Mouse (Mus musculus): ENCODE data around the gene Olfr270. TPM values are rescaled to one million over a fixed set of nuclear protein-coding genes. Genes with fewer than 3 reads are reported as not detected.

Olfr270 gene
- polyA plus RNA-seq, 1 experiment: not detected

- H3K36me3 ChIP-seq (ENCODE audit: control insufficient read depth, insufficient read depth, low read length, poor library complexity, severe bottlenecking): no peaks in the 10 kb centered on the region
Observed at GRCm38 (mm10) chr4:52949005-52949404, 15.3 kb upstream of the Olfr270 start.

GRCm38 (mm10) chr4:52958693-52959092 lies 5.7 kb upstream of the Olfr270 start:
- Histone ChIP-seq H3K4me3 (ENCODE audit: low read depth, low read length) (no peak overlapping the region), H3K27ac (ENCODE audit: insufficient read depth, low read length) (no peak overlapping the region), H3K9me3 (replicated peaks; ENCODE audit: control insufficient read depth, insufficient read depth, low read length, poor library complexity, severe bottlenecking) (no peaks in the 10 kb centered on the region), H3K4me1 (ENCODE audit: control insufficient read depth, insufficient read depth, low read length) (no peaks in the 10 kb centered on the region), H3K9ac (ENCODE audit: low read depth, poor library complexity, severe bottlenecking) (no peak overlapping the region), H3K36me3 (ENCODE audit: control insufficient read depth, insufficient read depth, low read length, poor library complexity, severe bottlenecking) (no peaks in the 10 kb centered on the region), H3K27me3 (ENCODE audit: control insufficient read depth, insufficient read depth, low read length, poor library complexity, severe bottlenecking) (peaks cover 1% of the 10 kb centered on the region; the same call in 1 of the 2 replicates)
- no peak for TF ChIP-seq EP300 (IDR thresholded peaks at IDR 0.05; ENCODE audit: insufficient read depth, low read depth, low read length)
- TF ChIP-seq POLR2A (IDR thresholded peaks at IDR 0.05; ENCODE audit: insufficient read depth, low read length): no peak
- TF ChIP-seq CTCF (IDR thresholded peaks at IDR 0.05; ENCODE audit: low read depth, low read length): peak; percentile 43

More at GRCm38 (mm10) chr4:52949005-52949404, 15.3 kb upstream of the Olfr270 start:
- H3K27me3 ChIP-seq (ENCODE audit: control insufficient read depth, insufficient read depth, low read length, poor library complexity, severe bottlenecking): no peaks in the 10 kb centered on the region
- no peaks in the 10 kb centered on the region for H3K9me3 ChIP-seq (replicated peaks; ENCODE audit: control insufficient read depth, insufficient read depth, low read length, poor library complexity, severe bottlenecking)
- H3K4me3 ChIP-seq (ENCODE audit: low read depth, low read length): no peak overlapping the region
- no peaks in the 10 kb centered on the region for H3K4me1 ChIP-seq (ENCODE audit: control insufficient read depth, insufficient read depth, low read length)
- H3K9ac ChIP-seq (ENCODE audit: low read depth, poor library complexity, severe bottlenecking): no peak overlapping the region
- TF ChIP-seq POLR2A (IDR thresholded peaks at IDR 0.05; ENCODE audit: insufficient read depth, low read length) (no peak), CTCF (IDR thresholded peaks at IDR 0.05; ENCODE audit: low read depth, low read length) (no peak), EP300 (IDR thresholded peaks at IDR 0.05; ENCODE audit: insufficient read depth, low read depth, low read length) (no peak)
- H3K27ac ChIP-seq (ENCODE audit: insufficient read depth, low read length): no peak overlapping the region

GRCm38 (mm10) chr4:52985216-52985615 lies 20.9 kb downstream of the Olfr270 start:
- no peak overlapping the region for H3K27ac ChIP-seq (ENCODE audit: insufficient read depth, low read length)
- H3K27me3 ChIP-seq (ENCODE audit: control insufficient read depth, insufficient read depth, low read length, poor library complexity, severe bottlenecking): no peaks in the 10 kb centered on the region
- H3K36me3 ChIP-seq (ENCODE audit: control insufficient read depth, insufficient read depth, low read length, poor library complexity, severe bottlenecking): no peaks in the 10 kb centered on the region
- H3K9ac ChIP-seq (ENCODE audit: low read depth, poor library complexity, severe bottlenecking): no peak overlapping the region
- H3K4me3 ChIP-seq (ENCODE audit: low read depth, low read length): no peak overlapping the region
- no peaks in the 10 kb centered on the region for H3K9me3 ChIP-seq (replicated peaks; ENCODE audit: control insufficient read depth, insufficient read depth, low read length, poor library complexity, severe bottlenecking)
- TF ChIP-seq CTCF (IDR thresholded peaks at IDR 0.05; ENCODE audit: low read depth, low read length) (peak; percentile 0), EP300 (IDR thresholded peaks at IDR 0.05; ENCODE audit: insufficient read depth, low read depth, low read length) (no peak), POLR2A (IDR thresholded peaks at IDR 0.05; ENCODE audit: insufficient read depth, low read length) (no peak)
- H3K4me1 ChIP-seq (ENCODE audit: control insufficient read depth, insufficient read depth, low read length): peaks cover 2% of the 10 kb centered on the region

GRCm38 (mm10) chr4:52986266-52986665 lies 21.9 kb downstream of the Olfr270 start:
- no peak overlapping the region for H3K27ac ChIP-seq (ENCODE audit: insufficient read depth, low read length)
- H3K36me3 ChIP-seq (ENCODE audit: control insufficient read depth, insufficient read depth, low read length, poor library complexity, severe bottlenecking): no peaks in the 10 kb centered on the region
- H3K27me3 ChIP-seq (ENCODE audit: control insufficient read depth, insufficient read depth, low read length, poor library complexity, severe bottlenecking): no peaks in the 10 kb centered on the region
- no peaks in the 10 kb centered on the region for H3K9me3 ChIP-seq (replicated peaks; ENCODE audit: control insufficient read depth, insufficient read depth, low read length, poor library complexity, severe bottlenecking)
- no peak overlapping the region for H3K4me3 ChIP-seq (ENCODE audit: low read depth, low read length)
- TF ChIP-seq EP300 (IDR thresholded peaks at IDR 0.05; ENCODE audit: insufficient read depth, low read depth, low read length) (no peak), CTCF (IDR thresholded peaks at IDR 0.05; ENCODE audit: low read depth, low read length) (no peak), POLR2A (IDR thresholded peaks at IDR 0.05; ENCODE audit: insufficient read depth, low read length) (no peak)
- no peak overlapping the region for H3K9ac ChIP-seq (ENCODE audit: low read depth, poor library complexity, severe bottlenecking)
- peaks cover 2% of the 10 kb centered on the region for H3K4me1 ChIP-seq (ENCODE audit: control insufficient read depth, insufficient read depth, low read length)

GRCm38 (mm10) chr4:52989248-52989647 lies 24.9 kb downstream of the Olfr270 start, which contains the start of gene Nipsnap3a:
Gene Nipsnap3a, plus strand, starts transcription at chr4:52989272.
- H3K4me3 ChIP-seq (ENCODE audit: low read depth, low read length): peak within 1 kb of the TSS; percentile 20
- TF ChIP-seq CTCF (IDR thresholded peaks at IDR 0.05; ENCODE audit: low read depth, low read length) (no peak), POLR2A (IDR thresholded peaks at IDR 0.05; ENCODE audit: insufficient read depth, low read length) (no peak), EP300 (IDR thresholded peaks at IDR 0.05; ENCODE audit: insufficient read depth, low read depth, low read length) (no peak)
- H3K9ac ChIP-seq (ENCODE audit: low read depth, poor library complexity, severe bottlenecking): no peak within 1 kb of the TSS
- no peaks in the 10 kb centered on the region for H3K27me3 ChIP-seq (ENCODE audit: control insufficient read depth, insufficient read depth, low read length, poor library complexity, severe bottlenecking)
- no peak within 1 kb of the TSS for H3K27ac ChIP-seq (ENCODE audit: insufficient read depth, low read length)
- no peaks in the 10 kb centered on the region for H3K36me3 ChIP-seq (ENCODE audit: control insufficient read depth, insufficient read depth, low read length, poor library complexity, severe bottlenecking)
- H3K4me1 ChIP-seq (ENCODE audit: control insufficient read depth, insufficient read depth, low read length): peaks cover 2% of the 10 kb centered on the region
- no peaks in the 10 kb centered on the region for H3K9me3 ChIP-seq (replicated peaks; ENCODE audit: control insufficient read depth, insufficient read depth, low read length, poor library complexity, severe bottlenecking)

GRCm38 (mm10) chr4:52999449-52999848 lies 35.1 kb downstream of the Olfr270 start:
- no peaks in the 10 kb centered on the region for H3K36me3 ChIP-seq (ENCODE audit: control insufficient read depth, insufficient read depth, low read length, poor library complexity, severe bottlenecking)
- H3K4me1 ChIP-seq (ENCODE audit: control insufficient read depth, insufficient read depth, low read length): no peaks in the 10 kb centered on the region
- TF ChIP-seq POLR2A (IDR thresholded peaks at IDR 0.05; ENCODE audit: insufficient read depth, low read length): no peak
- TF ChIP-seq CTCF (IDR thresholded peaks at IDR 0.05; ENCODE audit: low read depth, low read length): no peak
- TF ChIP-seq EP300 (IDR thresholded peaks at IDR 0.05; ENCODE audit: insufficient read depth, low read depth, low read length): no peak
- H3K9me3 ChIP-seq (replicated peaks; ENCODE audit: control insufficient read depth, insufficient read depth, low read length, poor library complexity, severe bottlenecking): no peaks in the 10 kb centered on the region
- no peak overlapping the region for H3K27ac ChIP-seq (ENCODE audit: insufficient read depth, low read length)
- no peak overlapping the region for H3K4me3 ChIP-seq (ENCODE audit: low read depth, low read length)
- H3K9ac ChIP-seq (ENCODE audit: low read depth, poor library complexity, severe bottlenecking): no peak overlapping the region
- no peaks in the 10 kb centered on the region for H3K27me3 ChIP-seq (ENCODE audit: control insufficient read depth, insufficient read depth, low read length, poor library complexity, severe bottlenecking)

Data from ES-Bruce4 (cell line).